Mouse (Mus musculus) testis, adult 2 months (tissue): ENCODE measurements around the gene Zfp740.

Source experiments
- CTCF ChIP-seq: fragments of 200-500 bp; IDR thresholded peaks from 2 replicates; pipeline ENCODE4 v1.5.1; 2012; ENCODE audit warnings: low read depth, mild to moderate bottlenecking, inconsistent platforms, low read length, moderate library complexity; ENCODE audit not compliant: control insufficient read depth, insufficient read depth, insufficient replicate concordance
- POLR2A ChIP-seq: fragments of 200-500 bp; IDR thresholded peaks from 2 replicates; pipeline ENCODE4 v1.6.1; 2012; ENCODE audit warnings: low read depth, mild to moderate bottlenecking, inconsistent platforms, low read length, moderate library complexity; ENCODE audit not compliant: control insufficient read depth

DNA sequence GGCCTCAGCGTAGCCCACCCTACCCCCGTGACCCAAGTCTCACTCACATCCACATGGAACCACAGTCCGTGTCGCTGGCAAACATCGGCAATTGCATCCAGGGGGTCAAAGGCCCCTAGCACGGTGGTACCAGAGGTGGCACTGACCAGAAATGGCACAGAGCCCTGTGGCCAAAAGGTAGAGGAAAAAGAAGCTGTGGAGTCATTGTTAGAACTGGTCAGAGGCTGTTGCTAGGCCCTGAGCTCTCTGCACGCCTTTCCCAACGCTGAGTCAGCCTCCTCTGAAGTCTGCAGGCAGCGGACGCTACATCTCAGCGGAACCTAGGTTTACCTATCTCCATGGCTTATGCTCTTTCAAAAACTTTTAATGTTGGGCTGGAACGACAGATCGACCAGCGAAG is 23.1 kb upstream of the Zfp740 start:
- TF ChIP-seq POLR2A (no peak), CTCF (no peak)
